Mouse (Mus musculus) ES-Bruce4 (cell line): ENCODE data around the gene Dync1li2.

Source experiments
- CTCF ChIP-seq: IDR thresholded peaks from one replicate; pipeline ENCODE4 v1.8.1; 2011; ENCODE audit warnings: low read depth, low read length
- EP300 ChIP-seq: IDR thresholded peaks from 2 replicates; pipeline ENCODE4 v1.6.1; 2011; ENCODE audit warnings: low read depth, low read length; ENCODE audit not compliant: insufficient read depth

GRCm38 (mm10) chr8:104427703-104428102 is 15.1 kb downstream of the Dync1li2 start:
- TF ChIP-seq CTCF (no peak), EP300 (no peak)
